Mouse (Mus musculus) hindbrain, postnatal 0 days (tissue): ENCODE results near the gene Atxn3. TPM values are rescaled to one million over a fixed set of nuclear protein-coding genes. Genes with fewer than 3 reads are reported as not detected.
"Not testable (repeated sequence)": the region's sequence is repeated elsewhere in the genome, so short reads cannot be mapped to it uniquely, and the experiment has no call there.

Source experiments
- ATAC-seq: fragments of 200-750 bp; cut with Nextera tagmentation; 2 replicates; pipeline ENCODE4 v1.8.0; 2017; ENCODE audit warnings: mild to moderate bottlenecking, moderate TSS enrichment, moderate library complexity
- DNase-seq: peaks from one replicate; pipeline ENCODE4 v3.0.0-alpha.2; 2015; ENCODE audit warnings: low spot score
- H3K27ac ChIP-seq: fragments of 300-500 bp; sonication (generic); 2 replicates; pipeline ENCODE4 v1.5.1; 2014; ENCODE audit warnings: mild to moderate bottlenecking
- H3K27me3 ChIP-seq: fragments of 300-500 bp; sonication (generic); 2 replicates; pipeline ENCODE4 v1.6.1; 2014; ENCODE audit warnings: low read length, mixed read lengths; ENCODE audit not compliant: insufficient read depth
- H3K36me3 ChIP-seq: fragments of 300-500 bp; sonication (generic); 2 replicates; pipeline ENCODE4 v1.6.1; 2014; ENCODE audit warnings: low read length, mixed read lengths; ENCODE audit not compliant: insufficient read depth
- H3K4me1 ChIP-seq: fragments of 300-500 bp; sonication (generic); 2 replicates; pipeline ENCODE4 v1.6.1; 2014; ENCODE audit warnings: antibody characterized with exemption, low read length, mixed read lengths; ENCODE audit not compliant: insufficient read depth
- H3K4me2 ChIP-seq: fragments of 300-500 bp; sonication (generic); 2 replicates; pipeline ENCODE4 v1.6.1; 2014; ENCODE audit warnings: low read depth, mild to moderate bottlenecking, low read length, moderate library complexity, mixed read lengths
- H3K4me3 ChIP-seq: fragments of 300-500 bp; sonication (generic); 2 replicates; pipeline ENCODE4 v1.5.1; 2014; ENCODE audit warnings: low read length
- H3K9ac ChIP-seq: fragments of 300-500 bp; sonication (generic); replicated peaks from 2 replicates; pipeline ENCODE4 v1.6.1; 2014; ENCODE audit warnings: mild to moderate bottlenecking, low read length, moderate library complexity, mixed read lengths
- H3K9me3 ChIP-seq: fragments of 300-500 bp; sonication (generic); 2 replicates; pipeline ENCODE4 v1.6.1; 2016; ENCODE audit warnings: low read length, mixed read lengths
- CTCF ChIP-seq: IDR thresholded peaks from 2 replicates; pipeline ENCODE4 v1.5.1; 2016; ENCODE audit warnings: antibody characterized with exemption, control low read depth, low read depth
- WGBS: fragments of 180-500 bp; shearing (Covaris S2); extraction: QIAGEN DNeasy Blood & Tissue Kit; methylation state at CpG from one replicate; pipeline ENCODE4 v1.1.7; 2014; 5-methylcytosine and 5-hydroxymethylcytosine counted together
- polyA plus RNA-seq: library from polyadenylated mRNA; unstranded; fragments of >200 nt; fragmentation: Nextera tagmentation; extraction: Ambion mirVana; gene quantifications from 2 replicates; pipeline ENCODE4 v1.2.1, GENCODE M21; 2015
- total RNA-seq: library from RNA; depleted of rRNA; stranded (reverse); fragments of >200 nt; gene quantifications from 2 replicates; pipeline ENCODE4 v1.2.3, GENCODE M21; 2014

The Atxn3 gene
- total and polyA plus RNA-seq, 2 experiments from 2014 or later: 7.6 to 24.2 TPM

- peak overlapping the region; percentile 46 for H3K4me2 ChIP-seq
- 57% methylated on average over 9 of the region's 9 CpGs for WGBS
- no peak for TF ChIP-seq CTCF
- ATAC-seq (no peak), DNase-seq (no peak)
- no peak overlapping the region for H3K27ac ChIP-seq
- no peaks in the 10 kb centered on the region for H3K9me3 ChIP-seq
- H3K9ac ChIP-seq: no peak overlapping the region
- peak overlapping the region; percentile 95 for H3K4me3 ChIP-seq
- no peaks in the 10 kb centered on the region for H3K27me3 ChIP-seq
- H3K4me1 ChIP-seq: 0 out of 2 replicates have a peak, but pooled peaks cover 3% of the 10 kb centered on the region
- no peaks in the 10 kb centered on the region for H3K36me3 ChIP-seq
Observed at GRCm38 (mm10) chr12:101958556-101958955, 510 bp upstream of the Atxn3 start.

DNA sequence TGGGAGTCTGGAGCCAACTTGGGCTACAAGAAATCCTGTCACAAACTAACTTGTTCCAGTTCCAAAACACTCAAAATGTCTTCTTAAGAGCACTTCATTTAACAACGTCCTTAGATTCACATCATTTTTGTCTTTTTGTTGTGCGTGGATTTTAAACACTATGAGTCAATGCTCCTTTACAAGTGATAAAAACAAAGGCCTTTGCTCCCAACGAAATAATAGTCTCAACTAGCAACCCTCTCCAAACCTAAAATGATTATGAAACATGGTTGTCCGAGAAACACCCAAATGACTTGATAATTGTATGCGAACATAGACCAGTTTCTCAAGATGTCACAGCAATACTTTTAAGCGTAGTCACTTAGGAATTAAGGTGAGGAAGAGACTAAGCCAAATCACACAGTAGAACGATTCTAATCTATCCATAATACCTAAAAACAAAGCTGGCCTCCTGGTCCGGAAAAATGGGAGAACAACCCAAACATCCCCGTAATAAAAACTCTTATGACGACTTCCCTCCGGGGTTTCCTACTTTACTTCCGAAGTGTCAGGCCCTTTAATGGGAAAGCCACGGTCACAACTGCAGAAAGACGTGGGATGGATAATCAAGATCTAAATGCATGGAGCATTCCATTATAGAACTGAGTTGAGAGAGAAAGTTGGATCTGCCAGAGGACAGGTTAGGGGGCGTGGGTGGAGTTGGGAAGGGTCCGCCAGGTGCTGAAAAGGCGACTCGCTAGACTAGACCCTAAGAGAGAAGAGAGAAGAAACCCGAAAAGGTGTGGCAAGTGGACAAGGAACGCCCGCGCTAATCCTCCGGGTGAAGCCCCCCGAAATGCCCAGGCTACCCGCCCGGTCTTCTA is 736 bp downstream of the Atxn3 start:
- no peak for TF ChIP-seq CTCF
- Histone ChIP-seq H3K4me3 (peak overlapping the region; percentile 95), H3K9ac (peak overlapping the region; percentile 83), H3K4me1 (0 out of 2 replicates have a peak, but pooled peaks cover 3% of the 10 kb centered on the region), H3K36me3 (no peaks in the 10 kb centered on the region), H3K27me3 (no peaks in the 10 kb centered on the region), H3K4me2 (peak overlapping the region; percentile 72), H3K9me3 (no peaks in the 10 kb centered on the region), H3K27ac (peak overlapping the region; percentile 72)
- WGBS: 11% methylated on average over 25 of the region's 26 CpGs
- no peak for ATAC-seq
- no peak for DNase-seq

DNA sequence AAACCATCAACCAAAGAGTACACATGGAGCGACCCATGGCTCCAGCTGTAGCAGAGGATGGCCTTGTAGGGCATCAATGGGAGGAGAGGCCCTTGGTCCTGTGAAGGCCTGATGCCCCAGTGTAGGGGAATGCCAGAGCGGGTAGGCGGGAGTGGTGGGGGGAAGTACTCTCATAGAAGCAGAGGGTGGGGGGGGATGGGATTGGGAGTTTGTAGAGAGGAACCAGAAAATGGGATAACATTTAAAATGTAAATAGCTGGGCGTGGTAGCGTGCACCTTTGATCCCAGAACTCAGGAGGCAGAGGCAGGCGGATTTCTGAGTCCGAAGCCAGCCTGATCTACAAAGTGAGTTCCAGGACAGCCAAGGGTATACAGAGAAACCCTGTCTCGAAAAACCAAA is 2.2 kb downstream of the Atxn3 start:
- H3K36me3 ChIP-seq, ATAC-seq, H3K27ac ChIP-seq, H3K9me3 ChIP-seq, H3K27me3 ChIP-seq, H3K9ac ChIP-seq, H3K4me2 ChIP-seq, H3K4me3 ChIP-seq, DNase-seq, H3K4me1 ChIP-seq: not testable (repeated sequence)
- WGBS: 98% methylated on average over 8 of the region's 8 CpGs

GRCm38 (mm10) chr12:101948801-101949200 is 9.2 kb downstream of the Atxn3 start:
- Histone ChIP-seq H3K27me3 (no peaks in the 10 kb centered on the region), H3K4me2 (no peak overlapping the region), H3K4me3 (no peak overlapping the region), H3K36me3 (peaks cover 8% of the 10 kb centered on the region; the same call in 1 of the 2 replicates), H3K4me1 (no peaks in the 10 kb centered on the region), H3K27ac (no peak overlapping the region), H3K9ac (no peak overlapping the region), H3K9me3 (no peaks in the 10 kb centered on the region)
- no peak for DNase-seq
- no peak for ATAC-seq
- WGBS: 71% methylated on average over 4 of the region's 4 CpGs
- no peak for TF ChIP-seq CTCF

DNA sequence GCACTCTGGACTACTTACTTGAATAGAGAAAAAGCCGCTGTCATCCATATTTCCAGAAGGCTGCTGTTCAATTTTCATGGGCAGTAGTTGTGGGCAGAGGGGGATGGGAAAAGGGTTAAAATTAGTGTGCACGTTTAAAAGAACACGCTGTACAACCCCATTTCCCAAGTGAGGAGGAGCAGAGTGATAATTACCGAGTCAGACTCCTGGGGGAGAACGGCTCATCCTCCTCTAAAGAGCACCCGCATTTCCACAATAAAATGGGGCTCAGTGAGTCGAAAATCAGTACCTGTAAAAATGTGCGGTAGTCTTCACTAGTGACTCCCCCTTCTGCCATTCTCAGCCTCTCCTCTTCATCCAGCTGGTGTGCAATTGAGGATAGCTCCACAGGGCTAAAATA is 10.1 kb downstream of the Atxn3 start:
- Histone ChIP-seq H3K4me3 (no peak overlapping the region), H3K4me2 (no peak overlapping the region), H3K36me3 (peaks cover 8% of the 10 kb centered on the region; the same call in 1 of the 2 replicates), H3K9ac (no peak overlapping the region), H3K27me3 (no peaks in the 10 kb centered on the region), H3K9me3 (no peaks in the 10 kb centered on the region), H3K4me1 (no peaks in the 10 kb centered on the region), H3K27ac (no peak overlapping the region)
- WGBS: 80% methylated on average over 8 of the region's 8 CpGs
- ATAC-seq (no peak), DNase-seq (no peak)
- no peak for TF ChIP-seq CTCF

GRCm38 (mm10) chr12:101937572-101937971 is 20.5 kb downstream of the Atxn3 start:
- no peak for ATAC-seq
- H3K36me3 ChIP-seq: peaks cover 34% of the 10 kb centered on the region; the same call in 1 of the 2 replicates

GRCm38 (mm10) chr12:101935223-101935622 is 22.8 kb downstream of the Atxn3 start:
- ATAC-seq (no peak), DNase-seq (no peak)
- no peak overlapping the region for H3K4me2 ChIP-seq
- WGBS: 97% methylated on average over 3 of the region's 3 CpGs
- no peak overlapping the region for H3K27ac ChIP-seq
- no peak overlapping the region for H3K4me3 ChIP-seq
- no peak for TF ChIP-seq CTCF
- H3K4me1 ChIP-seq: no peaks in the 10 kb centered on the region
- H3K9me3 ChIP-seq: no peaks in the 10 kb centered on the region
- H3K27me3 ChIP-seq: no peaks in the 10 kb centered on the region
- peaks cover 31% of the 10 kb centered on the region for H3K36me3 ChIP-seq
- H3K9ac ChIP-seq: no peak overlapping the region

More at GRCm38 (mm10) chr12:101937572-101937971, 20.5 kb downstream of the Atxn3 start:
- Histone ChIP-seq H3K4me1 (no peaks in the 10 kb centered on the region), H3K27me3 (no peaks in the 10 kb centered on the region), H3K9me3 (no peaks in the 10 kb centered on the region), H3K4me3 (no peak overlapping the region), H3K4me2 (no peak overlapping the region), H3K9ac (no peak overlapping the region), H3K27ac (no peak overlapping the region)
- DNase-seq: no peak
- peak; percentile 28 for TF ChIP-seq CTCF
- WGBS: 85% methylated on average over 7 of the region's 7 CpGs
